Mouse (Mus musculus): ENCODE data around the gene Myo9a. TPM values are rescaled to one million over a fixed set of nuclear protein-coding genes. Genes with fewer than 3 reads are reported as not detected.
A peak's percentile ranks its signal among the peaks of the same experiment; 100 is the strongest.

Gene Myo9a
- polyA plus RNA-seq (2016; fragmentation: Nextera tagmentation; extraction: Ambion mirVana): 23.5 and 26.2 TPM in 2 replicates

GRCm38 (mm10) chr9:59750267-59751065 lies at the start of gene Myo9a, which contains the start of gene Senp8:
TSS of gene Myo9a (plus strand) at chr9:59750896.
TSS of gene Senp8 (minus strand) at chr9:59750710.
- peak within 1 kb of the TSS; percentile 91 for H3K27ac ChIP-seq
- no peaks in the 10 kb centered on the region for H3K36me3 ChIP-seq
- WGBS: under 1% methylated on average over 53 of the region's 59 CpGs
- peak within 1 kb of the TSS; percentile 82 for H3K4me2 ChIP-seq (replicated peaks)
- H3K9me3 ChIP-seq (replicated peaks): no peaks in the 10 kb centered on the region
- peaks cover 12% of the 10 kb centered on the region for H3K4me1 ChIP-seq
- peak; percentile 96 for ATAC-seq (ENCODE audit: low FRiP score)
- H3K9ac ChIP-seq: peak within 1 kb of the TSS; percentile 85
- no peaks in the 10 kb centered on the region for H3K27me3 ChIP-seq
- peak within 1 kb of the TSS; percentile 68 for H3K4me3 ChIP-seq

- H3K9ac ChIP-seq: no peak overlapping the region
- no peak overlapping the region for H3K4me3 ChIP-seq
- H3K27ac ChIP-seq: no peak overlapping the region
- H3K9me3 ChIP-seq (replicated peaks): no peaks in the 10 kb centered on the region
- H3K27me3 ChIP-seq: no peaks in the 10 kb centered on the region
- no peaks in the 10 kb centered on the region for H3K4me1 ChIP-seq
- no peak overlapping the region for H3K4me2 ChIP-seq (replicated peaks)
- WGBS: 82% methylated on average over 7 of the region's 7 CpGs
- no peaks in the 10 kb centered on the region for H3K36me3 ChIP-seq
- ATAC-seq (ENCODE audit: low FRiP score): no peak
Measured at GRCm38 (mm10) chr9:59701094-59701493, 49.6 kb upstream of the Myo9a start.

GRCm38 (mm10) chr9:59703099-59703498 lies 47.6 kb upstream of the Myo9a start:
- WGBS: 70% methylated on average over 6 of the region's 6 CpGs
- Histone ChIP-seq H3K4me3 (no peak overlapping the region), H3K4me1 (no peaks in the 10 kb centered on the region), H3K27ac (no peak overlapping the region), H3K36me3 (no peaks in the 10 kb centered on the region), H3K4me2 (replicated peaks) (no peak overlapping the region), H3K27me3 (no peaks in the 10 kb centered on the region), H3K9ac (no peak overlapping the region), H3K9me3 (replicated peaks) (no peaks in the 10 kb centered on the region)
- no peak for ATAC-seq (ENCODE audit: low FRiP score)

GRCm38 (mm10) chr9:59706850-59707825 lies 43.6 kb upstream of the Myo9a start:
- Histone ChIP-seq H3K27me3 (no peaks in the 10 kb centered on the region), H3K4me2 (replicated peaks) (no peak overlapping the region), H3K9ac (no peak overlapping the region), H3K4me1 (no peaks in the 10 kb centered on the region), H3K9me3 (replicated peaks) (no peaks in the 10 kb centered on the region), H3K27ac (no peak overlapping the region), H3K4me3 (no peak overlapping the region), H3K36me3 (no peaks in the 10 kb centered on the region)
- 68% methylated on average over 10 of the region's 10 CpGs for WGBS
- ATAC-seq (ENCODE audit: low FRiP score): no peak

GRCm38 (mm10) chr9:59709225-59709624 lies 41.5 kb upstream of the Myo9a start:
- no peak for ATAC-seq (ENCODE audit: low FRiP score)
- 80% methylated on average over 3 of the region's 3 CpGs for WGBS

GRCm38 (mm10) chr9:59716275-59716898 lies 34.3 kb upstream of the Myo9a start:
- no peaks in the 10 kb centered on the region for H3K36me3 ChIP-seq

More at GRCm38 (mm10) chr9:59709225-59709624, 41.5 kb upstream of the Myo9a start:
- H3K4me2 ChIP-seq (replicated peaks): no peak overlapping the region
- no peaks in the 10 kb centered on the region for H3K4me1 ChIP-seq
- H3K9me3 ChIP-seq (replicated peaks): no peaks in the 10 kb centered on the region
- no peak overlapping the region for H3K4me3 ChIP-seq
- no peak overlapping the region for H3K27ac ChIP-seq
- no peaks in the 10 kb centered on the region for H3K27me3 ChIP-seq
- no peaks in the 10 kb centered on the region for H3K36me3 ChIP-seq
- no peak overlapping the region for H3K9ac ChIP-seq

GRCm38 (mm10) chr9:59718237-59718636 lies 32.5 kb upstream of the Myo9a start:
- no peak overlapping the region for H3K27ac ChIP-seq
- no peak overlapping the region for H3K4me3 ChIP-seq
- no peak overlapping the region for H3K4me2 ChIP-seq (replicated peaks)
- no peak overlapping the region for H3K9ac ChIP-seq
- no peaks in the 10 kb centered on the region for H3K36me3 ChIP-seq
- no peak for ATAC-seq (ENCODE audit: low FRiP score)
- peaks cover under 1% of the 10 kb centered on the region for H3K4me1 ChIP-seq
- 89% methylated on average over 4 of the region's 4 CpGs for WGBS
- no peaks in the 10 kb centered on the region for H3K27me3 ChIP-seq
- no peaks in the 10 kb centered on the region for H3K9me3 ChIP-seq (replicated peaks)

More at GRCm38 (mm10) chr9:59716275-59716898, 34.3 kb upstream of the Myo9a start:
- Histone ChIP-seq H3K27ac (no peak overlapping the region), H3K4me3 (no peak overlapping the region), H3K4me1 (no peaks in the 10 kb centered on the region), H3K4me2 (replicated peaks) (no peak overlapping the region), H3K27me3 (no peaks in the 10 kb centered on the region), H3K9ac (no peak overlapping the region), H3K9me3 (replicated peaks) (no peaks in the 10 kb centered on the region)
- ATAC-seq (ENCODE audit: low FRiP score): no peak
- 83% methylated on average over 7 of the region's 7 CpGs for WGBS

GRCm38 (mm10) chr9:59721144-59721543 lies 29.6 kb upstream of the Myo9a start:
- H3K4me1 ChIP-seq: peaks cover 9% of the 10 kb centered on the region
- 88% methylated on average over 5 of the region's 5 CpGs for WGBS

GRCm38 (mm10) chr9:59723096-59723657 lies 27.5 kb upstream of the Myo9a start:
- H3K9ac ChIP-seq: 0 out of 2 replicates have a peak overlapping the region, but pooled peaks have one; percentile 0
- H3K4me3 ChIP-seq: no peak overlapping the region
- H3K27ac ChIP-seq: no peak overlapping the region; the same call in 1 of the 2 replicates
- H3K4me2 ChIP-seq (replicated peaks): peak overlapping the region; percentile 20
- H3K36me3 ChIP-seq: no peaks in the 10 kb centered on the region
- ATAC-seq (ENCODE audit: low FRiP score): 0 out of 2 replicates have a peak, but pooled peaks have one; percentile 35
- WGBS: 18% methylated on average over 10 of the region's 10 CpGs
- no peaks in the 10 kb centered on the region for H3K9me3 ChIP-seq (replicated peaks)
- H3K4me1 ChIP-seq: peaks cover 9% of the 10 kb centered on the region
- no peaks in the 10 kb centered on the region for H3K27me3 ChIP-seq

More at GRCm38 (mm10) chr9:59721144-59721543, 29.6 kb upstream of the Myo9a start:
- Histone ChIP-seq H3K27me3 (no peaks in the 10 kb centered on the region), H3K27ac (no peak overlapping the region), H3K9me3 (replicated peaks) (no peaks in the 10 kb centered on the region), H3K4me3 (no peak overlapping the region), H3K9ac (no peak overlapping the region), H3K36me3 (no peaks in the 10 kb centered on the region), H3K4me2 (replicated peaks) (no peak overlapping the region)
- ATAC-seq (ENCODE audit: low FRiP score): no peak

GRCm38 (mm10) chr9:59723791-59724442 lies 26.8 kb upstream of the Myo9a start:
- WGBS: 67% methylated on average over 8 of the region's 8 CpGs
- no peaks in the 10 kb centered on the region for H3K9me3 ChIP-seq (replicated peaks)
- no peak overlapping the region for H3K9ac ChIP-seq
- H3K27me3 ChIP-seq: no peaks in the 10 kb centered on the region
- no peak overlapping the region for H3K4me2 ChIP-seq (replicated peaks)
- no peak overlapping the region for H3K4me3 ChIP-seq
- peaks cover 9% of the 10 kb centered on the region for H3K4me1 ChIP-seq
- no peak for ATAC-seq (ENCODE audit: low FRiP score)
- H3K36me3 ChIP-seq: no peaks in the 10 kb centered on the region
- H3K27ac ChIP-seq: no peak overlapping the region

- WGBS: 84% methylated on average over 10 of the region's 10 CpGs
- no peaks in the 10 kb centered on the region for H3K9me3 ChIP-seq (replicated peaks)
- H3K4me2 ChIP-seq (replicated peaks): no peak overlapping the region
- no peak for ATAC-seq (ENCODE audit: low FRiP score)
- H3K27ac ChIP-seq: no peak overlapping the region
- H3K36me3 ChIP-seq: no peaks in the 10 kb centered on the region
- no peak overlapping the region for H3K9ac ChIP-seq
- H3K4me3 ChIP-seq: no peak overlapping the region
- peaks cover 9% of the 10 kb centered on the region for H3K4me1 ChIP-seq
- no peaks in the 10 kb centered on the region for H3K27me3 ChIP-seq
Measured at GRCm38 (mm10) chr9:59725515-59725914, 25.2 kb upstream of the Myo9a start.

All from hindbrain, embryonic 12.5 days (tissue).